Mouse (Mus musculus): ENCODE measurements around the gene Olfr317. TPM values are rescaled to one million over a fixed set of nuclear protein-coding genes. Genes with fewer than 3 reads are reported as not detected.
"Not testable (repeated sequence)": the region's sequence is repeated elsewhere in the genome, so short reads cannot be mapped to it uniquely, and the experiment has no call there.

Gene Olfr317
- polyA plus RNA-seq (2015; fragmentation: Nextera tagmentation; extraction: Ambion mirVana): 0.16 TPM in 1 of 2 replicates, not detected in the other

GRCm38 (mm10) chr11:58738792-58739262, at the start of gene Olfr317:
TSS of gene Olfr317 (minus strand) at chr11:58739212.
- 90% methylated on average over 4 of the region's 4 CpGs for WGBS
- no peak within 1 kb of the TSS for H3K27ac ChIP-seq (ENCODE audit: low read length)
- ATAC-seq: no peak
- no peak within 1 kb of the TSS for H3K9ac ChIP-seq (replicated peaks; ENCODE audit: low read depth, low read length)
- H3K4me1 ChIP-seq (replicated peaks; ENCODE audit: control insufficient read depth, insufficient read depth, low read length): no peaks in the 10 kb centered on the region
- H3K27me3 ChIP-seq (replicated peaks; ENCODE audit: control insufficient read depth, insufficient read depth, low read length): no peaks in the 10 kb centered on the region
- H3K36me3 ChIP-seq (ENCODE audit: control insufficient read depth, insufficient read depth): no peaks in the 10 kb centered on the region
- no peak within 1 kb of the TSS for H3K4me2 ChIP-seq (ENCODE audit: low read length)
- no peaks in the 10 kb centered on the region for H3K9me3 ChIP-seq (ENCODE audit: control insufficient read depth, low read length)
- H3K4me3 ChIP-seq (replicated peaks; ENCODE audit: low read length): no peak within 1 kb of the TSS

- H3K4me2 ChIP-seq (ENCODE audit: low read length): no peak overlapping the region
- no peaks in the 10 kb centered on the region for H3K36me3 ChIP-seq (ENCODE audit: control insufficient read depth, insufficient read depth)
- H3K9ac ChIP-seq (replicated peaks; ENCODE audit: low read depth, low read length): no peak overlapping the region
- no peak overlapping the region for H3K27ac ChIP-seq (ENCODE audit: low read length)
- no peak overlapping the region for H3K4me3 ChIP-seq (replicated peaks; ENCODE audit: low read length)
- 88% methylated on average over 8 of the region's 8 CpGs for WGBS
- no peaks in the 10 kb centered on the region; the same call in 1 of the 2 replicates for H3K4me1 ChIP-seq (replicated peaks; ENCODE audit: control insufficient read depth, insufficient read depth, low read length)
- ATAC-seq: no peak
- no peaks in the 10 kb centered on the region for H3K9me3 ChIP-seq (ENCODE audit: control insufficient read depth, low read length)
- H3K27me3 ChIP-seq (replicated peaks; ENCODE audit: control insufficient read depth, insufficient read depth, low read length): no peaks in the 10 kb centered on the region
Observed at GRCm38 (mm10) chr11:58788346-58788745, 49.3 kb upstream of the Olfr317 start.

- Histone ChIP-seq H3K9ac (replicated peaks; ENCODE audit: low read depth, low read length) (no peak overlapping the region), H3K4me1 (replicated peaks; ENCODE audit: control insufficient read depth, insufficient read depth, low read length) (no peaks in the 10 kb centered on the region; the same call in 1 of the 2 replicates), H3K27me3 (replicated peaks; ENCODE audit: control insufficient read depth, insufficient read depth, low read length) (no peaks in the 10 kb centered on the region), H3K9me3 (ENCODE audit: control insufficient read depth, low read length) (no peaks in the 10 kb centered on the region), H3K36me3 (ENCODE audit: control insufficient read depth, insufficient read depth) (no peaks in the 10 kb centered on the region), H3K4me2 (ENCODE audit: low read length) (no peak overlapping the region), H3K27ac (ENCODE audit: low read length) (no peak overlapping the region), H3K4me3 (replicated peaks; ENCODE audit: low read length) (no peak overlapping the region)
- ATAC-seq: no peak
- 89% methylated on average over 10 of the region's 10 CpGs for WGBS
Observed at GRCm38 (mm10) chr11:58787651-58788050, 48.6 kb upstream of the Olfr317 start.

- ATAC-seq: no peak
- Histone ChIP-seq H3K4me1 (replicated peaks; ENCODE audit: control insufficient read depth, insufficient read depth, low read length) (no peaks in the 10 kb centered on the region; the same call in 1 of the 2 replicates), H3K27ac (ENCODE audit: low read length) (no peak overlapping the region), H3K4me2 (ENCODE audit: low read length) (no peak overlapping the region), H3K9me3 (ENCODE audit: control insufficient read depth, low read length) (no peaks in the 10 kb centered on the region), H3K36me3 (ENCODE audit: control insufficient read depth, insufficient read depth) (no peaks in the 10 kb centered on the region), H3K4me3 (replicated peaks; ENCODE audit: low read length) (no peak overlapping the region), H3K27me3 (replicated peaks; ENCODE audit: control insufficient read depth, insufficient read depth, low read length) (no peaks in the 10 kb centered on the region), H3K9ac (replicated peaks; ENCODE audit: low read depth, low read length) (no peak overlapping the region)
- 82% methylated on average over 2 of the region's 2 CpGs for WGBS
Observed at GRCm38 (mm10) chr11:58784182-58784581, 45.2 kb upstream of the Olfr317 start.

- WGBS: 80% methylated on average over 6 of the region's 6 CpGs
- Histone ChIP-seq H3K27me3 (replicated peaks; ENCODE audit: control insufficient read depth, insufficient read depth, low read length) (no peaks in the 10 kb centered on the region), H3K27ac (ENCODE audit: low read length) (no peak within 1 kb of the TSS), H3K36me3 (ENCODE audit: control insufficient read depth, insufficient read depth) (no peaks in the 10 kb centered on the region), H3K9ac (replicated peaks; ENCODE audit: low read depth, low read length) (no peak within 1 kb of the TSS), H3K4me2 (ENCODE audit: low read length) (no peak within 1 kb of the TSS), H3K9me3 (ENCODE audit: control insufficient read depth, low read length) (no peaks in the 10 kb centered on the region), H3K4me3 (replicated peaks; ENCODE audit: low read length) (no peak within 1 kb of the TSS), H3K4me1 (replicated peaks; ENCODE audit: control insufficient read depth, insufficient read depth, low read length) (no peaks in the 10 kb centered on the region)
- ATAC-seq: no peak
Observed at GRCm38 (mm10) chr11:58782480-58783089, 43.6 kb upstream of the Olfr317 start, which contains the start of gene Olfr314. TSS of gene Olfr314 (plus strand) at chr11:58782952.

- Histone ChIP-seq H3K9ac (replicated peaks; ENCODE audit: low read depth, low read length) (no peak within 1 kb of the TSS), H3K27ac (ENCODE audit: low read length) (no peak within 1 kb of the TSS), H3K4me1 (replicated peaks; ENCODE audit: control insufficient read depth, insufficient read depth, low read length) (no peaks in the 10 kb centered on the region), H3K4me2 (ENCODE audit: low read length) (no peak within 1 kb of the TSS), H3K36me3 (ENCODE audit: control insufficient read depth, insufficient read depth) (no peaks in the 10 kb centered on the region), H3K4me3 (replicated peaks; ENCODE audit: low read length) (no peak within 1 kb of the TSS), H3K9me3 (ENCODE audit: control insufficient read depth, low read length) (no peaks in the 10 kb centered on the region), H3K27me3 (replicated peaks; ENCODE audit: control insufficient read depth, insufficient read depth, low read length) (no peaks in the 10 kb centered on the region)
- no peak for ATAC-seq
Observed at GRCm38 (mm10) chr11:58772888-58773287, 33.9 kb upstream of the Olfr317 start, which contains the start of gene Olfr315. TSS of gene Olfr315 (plus strand) at chr11:58773188.

- no peaks in the 10 kb centered on the region for H3K4me1 ChIP-seq (replicated peaks; ENCODE audit: control insufficient read depth, insufficient read depth, low read length)
- no peaks in the 10 kb centered on the region for H3K9me3 ChIP-seq (ENCODE audit: control insufficient read depth, low read length)
- H3K4me2 ChIP-seq (ENCODE audit: low read length): no peak within 1 kb of the TSS
- WGBS: 88% methylated on average over 2 of the region's 2 CpGs
- ATAC-seq: no peak
- no peaks in the 10 kb centered on the region for H3K27me3 ChIP-seq (replicated peaks; ENCODE audit: control insufficient read depth, insufficient read depth, low read length)
- H3K27ac ChIP-seq (ENCODE audit: low read length): no peak within 1 kb of the TSS
- H3K4me3 ChIP-seq (replicated peaks; ENCODE audit: low read length): no peak within 1 kb of the TSS
- H3K36me3 ChIP-seq (ENCODE audit: control insufficient read depth, insufficient read depth): no peaks in the 10 kb centered on the region
- no peak within 1 kb of the TSS for H3K9ac ChIP-seq (replicated peaks; ENCODE audit: low read depth, low read length)
Observed at GRCm38 (mm10) chr11:58752434-58752833, 13.4 kb upstream of the Olfr317 start, which contains the start of gene Olfr316. TSS of gene Olfr316 (plus strand) at chr11:58752734.

- H3K9me3 ChIP-seq (ENCODE audit: control insufficient read depth, low read length); H3K4me2 ChIP-seq (ENCODE audit: low read length); H3K27ac ChIP-seq (ENCODE audit: low read length); H3K4me1 ChIP-seq (replicated peaks; ENCODE audit: control insufficient read depth, insufficient read depth, low read length); H3K4me3 ChIP-seq (replicated peaks; ENCODE audit: low read length); ATAC-seq; H3K9ac ChIP-seq (replicated peaks; ENCODE audit: low read depth, low read length); H3K27me3 ChIP-seq (replicated peaks; ENCODE audit: control insufficient read depth, insufficient read depth, low read length); H3K36me3 ChIP-seq (ENCODE audit: control insufficient read depth, insufficient read depth): not testable (repeated sequence)
- WGBS: 83% methylated on average over 18 of the region's 18 CpGs
Observed at GRCm38 (mm10) chr11:58751096-58751495, 12.1 kb upstream of the Olfr317 start.

- Histone ChIP-seq H3K27me3 (replicated peaks; ENCODE audit: control insufficient read depth, insufficient read depth, low read length) (no peaks in the 10 kb centered on the region), H3K9me3 (ENCODE audit: control insufficient read depth, low read length) (no peaks in the 10 kb centered on the region), H3K27ac (ENCODE audit: low read length) (no peak overlapping the region), H3K4me2 (ENCODE audit: low read length) (no peak overlapping the region), H3K4me1 (replicated peaks; ENCODE audit: control insufficient read depth, insufficient read depth, low read length) (no peaks in the 10 kb centered on the region), H3K9ac (replicated peaks; ENCODE audit: low read depth, low read length) (no peak overlapping the region), H3K4me3 (replicated peaks; ENCODE audit: low read length) (no peak overlapping the region), H3K36me3 (ENCODE audit: control insufficient read depth, insufficient read depth) (no peaks in the 10 kb centered on the region)
- peak; percentile 63; the same call in 1 of the 2 replicates for ATAC-seq
- 42% methylated on average over 3 of the region's 3 CpGs for WGBS
Observed at GRCm38 (mm10) chr11:58733372-58733771, 5.6 kb downstream of the Olfr317 start.
